10 mouse cellular contexts compared by ENCODE assay signal in the genomic region with DNA sequence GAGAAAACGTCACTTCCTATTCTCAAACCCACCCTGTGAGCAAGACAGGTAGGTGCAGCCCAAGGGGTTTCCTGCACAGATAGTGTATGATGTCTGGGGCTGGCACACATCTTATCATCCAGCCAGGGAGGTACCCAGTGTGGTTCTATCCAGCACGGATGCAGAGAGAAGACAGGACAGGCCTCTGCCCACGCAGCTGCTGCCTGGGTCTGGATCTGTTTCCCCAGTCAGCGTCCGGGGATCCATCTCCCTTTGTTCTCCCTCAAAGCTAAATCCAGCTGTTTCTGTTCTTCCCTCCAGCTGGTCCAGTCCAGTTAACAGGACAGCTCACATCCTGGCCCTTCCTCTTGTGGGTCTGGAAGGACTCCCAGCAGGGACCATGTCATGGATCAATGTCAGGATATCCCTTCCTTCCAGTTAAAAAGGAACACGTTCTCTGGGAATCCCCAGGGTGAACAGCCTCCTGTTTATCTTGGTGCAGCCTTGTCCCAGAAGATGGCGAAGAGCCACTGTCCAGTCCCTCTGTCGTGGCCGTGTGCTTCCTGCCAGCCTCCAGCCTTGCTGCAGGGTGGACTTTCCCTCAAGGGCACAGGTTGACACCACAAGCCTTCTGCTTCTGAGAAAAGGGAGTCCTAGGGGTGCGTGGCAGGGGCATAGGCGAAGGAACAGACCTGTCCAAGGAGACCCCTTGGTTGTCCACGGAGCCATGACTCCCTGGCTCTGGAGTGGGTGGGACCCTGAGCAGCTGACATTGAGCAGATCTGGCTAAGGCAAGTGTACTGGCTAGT.
A peak's percentile ranks its signal among the peaks of the same experiment; 100 is the strongest.
DNase-seq lines count a peak whose midpoint lies in the region; ATAC-seq and TF ChIP-seq lines count a peak whose summit lies in the region.
"Had no signal": no experiment of that assay in that cellular context is flagged by ENCODE, and none has a peak within 500 bp of the region (broad histone marks: within the 10 kb centered on the region; RNA-seq: fewer than 3 reads in every experiment).

No protein-coding gene starts in this region.

- TF ChIP-seq POLR2A in thymus, adult 2 months (IDR thresholded peaks at IDR 0.05; ENCODE audit: control insufficient read depth, extremely low read depth, insufficient read depth, low read length, poor library complexity), result no peak

- no peak overlapping the region for H3K9ac ChIP-seq in intestine, postnatal 0 days (ENCODE audit: low read depth, low read length)
- H3K9ac ChIP-seq in lung, embryonic 16.5 days (ENCODE audit: low read length), result no peak overlapping the region
- H3K9ac ChIP-seq in forebrain, embryonic 13.5 days, result no peak overlapping the region

- peak overlapping the region; percentile 44 for H3K27ac ChIP-seq in gastrocnemius, adult 2 months
- no peak overlapping the region for H3K27ac ChIP-seq in intestine, postnatal 0 days (ENCODE audit: low read depth, low read length)
- H3K27ac ChIP-seq in lung, embryonic 16.5 days (ENCODE audit: low read length), result peak overlapping the region; percentile 70
- H3K27ac ChIP-seq in forebrain, embryonic 13.5 days, result no peak overlapping the region
- H3K27ac ChIP-seq in thymus, adult 2 months (ENCODE audit: control insufficient read depth, insufficient read depth, low read length), result no peak overlapping the region

- H3K9me3 ChIP-seq in intestine, postnatal 0 days (ENCODE audit: control insufficient read depth), result no peaks in the 10 kb centered on the region
- no peaks in the 10 kb centered on the region for H3K9me3 ChIP-seq in lung, embryonic 16.5 days (ENCODE audit: control insufficient read depth, low read length)
- no peaks in the 10 kb centered on the region for H3K9me3 ChIP-seq in forebrain, embryonic 13.5 days (replicated peaks)

- H3K4me3 ChIP-seq in gastrocnemius, adult 2 months, result no peak overlapping the region
- H3K4me3 ChIP-seq in intestine, postnatal 0 days (ENCODE audit: low read depth, low read length), result no peak overlapping the region
- no peak overlapping the region for H3K4me3 ChIP-seq in lung, embryonic 16.5 days (ENCODE audit: low read length)
- no peak overlapping the region for H3K4me3 ChIP-seq in forebrain, embryonic 13.5 days
- H3K4me3 ChIP-seq in thymus, adult 2 months (ENCODE audit: control insufficient read depth, insufficient read depth, low read length), result no peak overlapping the region
- H3K4me3 ChIP-seq: erythroblast, embryonic 14.5 days had no signal

- no peak overlapping the region for H3K4me2 ChIP-seq in intestine, postnatal 0 days (replicated peaks; ENCODE audit: low read depth)
- no peak overlapping the region for H3K4me2 ChIP-seq in lung, embryonic 16.5 days (ENCODE audit: low read depth, low read length)
- no peak overlapping the region for H3K4me2 ChIP-seq in forebrain, embryonic 13.5 days
- H3K4me2 ChIP-seq: midbrain, embryonic 11.5 days had no signal

- intact Hi-C loops in gastrocnemius, adult 2 months (cut with DNase I), result no loop called here

- no peaks in the 10 kb centered on the region for H3K36me3 ChIP-seq in intestine, postnatal 0 days (ENCODE audit: control insufficient read depth, insufficient read depth)
- H3K36me3 ChIP-seq in lung, embryonic 16.5 days (ENCODE audit: control insufficient read depth, insufficient read depth, low read length), result no peaks in the 10 kb centered on the region
- H3K36me3 ChIP-seq in forebrain, embryonic 13.5 days (ENCODE audit: poor library complexity, severe bottlenecking), result no peaks in the 10 kb centered on the region
- no peaks in the 10 kb centered on the region for H3K36me3 ChIP-seq in thymus, adult 2 months (ENCODE audit: control insufficient read depth, insufficient read depth, low read length)

- WGBS in intestine, postnatal 0 days, result 66% methylated on average over 12 of the region's 12 CpGs
- WGBS in lung, embryonic 16.5 days, result 51% methylated on average over 12 of the region's 12 CpGs
- 81% methylated on average over 12 of the region's 12 CpGs for WGBS in forebrain, embryonic 13.5 days
- WGBS in thymus, adult 2 months, result 92% methylated on average over 12 of the region's 12 CpGs

- H3K27me3 ChIP-seq in intestine, postnatal 0 days (replicated peaks; ENCODE audit: control insufficient read depth, insufficient read depth, low read length), result no peaks in the 10 kb centered on the region
- peaks cover 10% of the 10 kb centered on the region; the same call in 1 of the 2 replicates for H3K27me3 ChIP-seq in lung, embryonic 16.5 days (ENCODE audit: control insufficient read depth, insufficient read depth, low read depth, low read length)
- no peaks in the 10 kb centered on the region for H3K27me3 ChIP-seq in forebrain, embryonic 13.5 days
- no peaks in the 10 kb centered on the region for H3K27me3 ChIP-seq in thymus, adult 2 months (ENCODE audit: control insufficient read depth, insufficient read depth, low read length)

- peak; percentile 75 for DNase-seq in NIH3T3 (ENCODE audit: low read depth)
- DNase-seq in gastrocnemius, adult 2 months, result peak; percentile 60
- DNase-seq in thymus, postnatal 10 days (ENCODE audit: low spot score in 2 of 2), result no peak
- DNase-seq in right cerebral cortex, postnatal 10 days (ENCODE audit: low spot score in 2 of 2), result no peak
- no peak for DNase-seq in thymus, adult 2 months

- no peak for TF ChIP-seq CTCF in gastrocnemius, adult 2 months (IDR thresholded peaks at IDR 0.05)
- TF ChIP-seq CTCF in intestine, postnatal 0 days (IDR thresholded peaks at IDR 0.05; ENCODE audit: low read depth), result no peak
- TF ChIP-seq CTCF in thymus, adult 2 months (IDR thresholded peaks at IDR 0.05; ENCODE audit: borderline replicate concordance, control insufficient read depth, extremely low read depth, insufficient read depth, low read length, poor library complexity), result no peak

- no peaks in the 10 kb centered on the region; the same call in 1 of the 2 replicates for H3K4me1 ChIP-seq in intestine, postnatal 0 days (replicated peaks; ENCODE audit: control insufficient read depth, insufficient read depth, low read length)
- H3K4me1 ChIP-seq in lung, embryonic 16.5 days (replicated peaks; ENCODE audit: control insufficient read depth, insufficient read depth, low read length), result peaks cover 17% of the 10 kb centered on the region
- peaks cover 8% of the 10 kb centered on the region; the same call in 1 of the 2 replicates for H3K4me1 ChIP-seq in forebrain, embryonic 13.5 days
- H3K4me1 ChIP-seq in thymus, adult 2 months (replicated peaks; ENCODE audit: control insufficient read depth, insufficient read depth, low read length), result no peaks in the 10 kb centered on the region

- 0 out of 2 replicates have a peak, but pooled peaks have one; percentile 17 for ATAC-seq in intestine, postnatal 0 days
- ATAC-seq in lung, embryonic 16.5 days (ENCODE audit: low read depth), result peak; percentile 85
- ATAC-seq in forebrain, embryonic 13.5 days, result no peak

Comparison
In these comparisons a context has a peak if more than half of its experiments do, and no peak if none do; other contexts are left out.
1. DNase-seq: peak in NIH3T3 (single experiment) and gastrocnemius, adult 2 months (single experiment); none in thymus, postnatal 10 days (0 of 2), right cerebral cortex, postnatal 10 days (0 of 2) and thymus, adult 2 months (single experiment).
2. H3K27ac ChIP-seq: peak in gastrocnemius, adult 2 months (single experiment) and lung, embryonic 16.5 days (single experiment); none in intestine, postnatal 0 days (single experiment), forebrain, embryonic 13.5 days (single experiment) and thymus, adult 2 months (single experiment).